Mouse (Mus musculus) central nervous system, embryonic 11.5 days (tissue): Measurements from ENCODE around the gene Lefty1. TPM values are rescaled to one million over a fixed set of nuclear protein-coding genes. Genes with fewer than 3 reads are reported as not detected.

Experiments used
- polyA plus RNA-seq: library from polyadenylated mRNA; depleted of rRNA; stranded (reverse); fragments of >200 nt; gene quantifications from 2 replicates; pipeline ENCODE4 v1.2.3, GENCODE M21; 2012; rRNA removed

Lefty1 gene
- 1.7 and 2.7 TPM in 2 replicates for polyA plus RNA-seq

DNA sequence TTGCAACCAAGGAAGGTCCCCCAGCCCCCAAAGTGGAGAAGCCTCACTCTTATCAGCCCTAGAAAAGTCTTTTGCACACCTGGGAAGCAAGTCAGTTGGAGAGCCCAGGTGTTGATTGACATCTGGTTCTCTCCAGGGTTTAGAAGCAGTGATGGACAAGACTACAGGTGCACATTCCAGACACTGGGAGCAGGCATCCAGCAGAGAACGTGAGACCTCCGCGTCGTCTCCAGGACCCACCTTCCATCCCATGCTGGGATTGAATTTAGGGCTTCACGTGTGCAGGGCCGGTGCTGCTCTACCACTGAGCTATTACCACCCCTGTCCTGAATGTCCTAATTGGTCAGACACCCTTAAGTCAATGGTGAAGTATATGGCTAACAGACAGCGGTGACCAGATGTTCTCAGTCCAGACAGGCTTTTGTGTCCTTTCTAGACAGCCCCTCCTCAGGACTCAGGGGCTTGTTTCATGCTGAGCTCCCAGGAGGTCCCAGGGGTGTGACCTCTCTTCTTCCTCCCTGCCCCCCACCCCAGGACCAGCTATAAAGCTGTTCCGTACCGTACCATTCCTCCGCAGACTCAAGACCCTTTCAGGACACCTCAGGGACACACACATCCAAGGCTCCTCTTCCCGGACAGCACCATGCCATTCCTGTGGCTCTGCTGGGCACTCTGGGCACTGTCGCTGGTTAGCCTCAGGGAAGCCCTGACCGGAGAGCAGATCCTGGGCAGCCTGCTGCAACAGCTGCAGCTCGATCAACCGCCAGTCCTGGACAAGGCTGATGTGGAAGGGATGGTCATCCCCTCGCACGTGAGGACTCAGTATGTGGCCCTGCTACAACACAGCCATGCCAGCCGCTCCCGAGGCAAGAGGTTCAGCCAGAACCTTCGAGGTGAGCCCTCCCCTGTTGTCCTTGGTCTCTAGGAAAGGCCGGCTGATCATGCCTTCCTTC, at the start of gene Lefty1:
Gene Lefty1 (plus strand): TSS at position 556 of the 953 bp plus-strand sequence.

DNA sequence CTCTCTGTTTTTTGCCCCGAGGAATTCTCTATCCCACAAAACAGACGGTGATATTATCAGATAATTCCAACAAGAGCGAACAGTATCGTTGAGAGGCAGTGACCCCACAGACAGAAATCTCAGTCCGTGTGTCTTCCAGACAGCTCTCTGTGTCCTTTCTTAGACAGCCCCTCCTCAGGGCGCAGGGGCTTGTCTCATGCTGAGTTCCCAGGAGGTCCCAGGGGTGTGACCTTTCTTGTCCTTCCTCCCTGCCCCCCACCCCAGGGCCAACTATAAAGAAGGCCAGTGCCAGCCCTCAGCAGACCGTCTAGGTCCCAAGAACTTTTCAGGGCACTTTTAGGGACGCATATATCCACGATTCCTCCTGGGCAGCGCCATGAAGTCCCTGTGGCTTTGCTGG, 42.0 kb upstream of the Lefty1 start, which contains the start of gene Lefty2:
Gene Lefty2 (plus strand): TSS at position 301 of the 400 bp plus-strand sequence.

GRCm38 (mm10) chr1:180904039-180904814, 30.6 kb upstream of the Lefty1 start, which contains the start of gene Pycr2:
TSS of gene Pycr2 (plus strand) at chr1:180904293.

GRCm38 (mm10) chr1:180942166-180943031, 7.6 kb downstream of the Lefty1 start, which contains the start of gene Tmem63a:
TSS of gene Tmem63a (plus strand) at chr1:180942344.

Other genes starting within 250 kb of the Lefty1 start
- gene Mixl1, start 238.0 kb upstream of the Lefty1 start, polyA plus RNA-seq = 0.05 and 0.10 TPM in 2 replicates
- 31.8 and 43.4 TPM in 2 replicates for gene Acbd3, start 209.0 kb upstream of the Lefty1 start, polyA plus RNA-seq
- 1,782 and 2,303 TPM in 2 replicates for gene H3f3a, start 121.1 kb upstream of the Lefty1 start, polyA plus RNA-seq
- 26.9 and 36.6 TPM in 2 replicates for gene Sde2, start 83.9 kb upstream of the Lefty1 start, polyA plus RNA-seq
- 0.09 TPM in 1 of 2 replicates, not detected in the other for gene Lefty2, start 41.9 kb upstream of the Lefty1 start, polyA plus RNA-seq
- 56.5 and 60.9 TPM in 2 replicates for gene Pycr2, start 30.7 kb upstream of the Lefty1 start, polyA plus RNA-seq
- gene Tmem63a, start 7.3 kb downstream of the Lefty1 start, polyA plus RNA-seq = 4.0 and 10.2 TPM in 2 replicates
- gene Ephx1, start 85.9 kb downstream of the Lefty1 start, polyA plus RNA-seq = 0.95 and 1.4 TPM in 2 replicates
- not detected in 2 replicates for gene 9130409I23Rik, start 116.2 kb downstream of the Lefty1 start, polyA plus RNA-seq
- gene Nvl, start 209.2 kb downstream of the Lefty1 start, polyA plus RNA-seq = 37.4 and 64.3 TPM in 2 replicates
- gene Cnih4, start 209.7 kb downstream of the Lefty1 start, polyA plus RNA-seq = 30.9 and 33.8 TPM in 2 replicates